Mouse (Mus musculus) lung, postnatal 0 days (tissue): Measurements from ENCODE around the gene Stx6.

Experiments
- CTCF ChIP-seq: IDR thresholded peaks from 2 replicates; pipeline ENCODE4 v1.5.1; 2016; ENCODE audit warnings: antibody characterized with exemption, mild to moderate bottlenecking
- EP300 ChIP-seq: IDR thresholded peaks from 2 replicates; pipeline ENCODE4 v1.6.1; 2016; ENCODE audit warnings: antibody characterized with exemption, mild to moderate bottlenecking, control low read depth

DNA sequence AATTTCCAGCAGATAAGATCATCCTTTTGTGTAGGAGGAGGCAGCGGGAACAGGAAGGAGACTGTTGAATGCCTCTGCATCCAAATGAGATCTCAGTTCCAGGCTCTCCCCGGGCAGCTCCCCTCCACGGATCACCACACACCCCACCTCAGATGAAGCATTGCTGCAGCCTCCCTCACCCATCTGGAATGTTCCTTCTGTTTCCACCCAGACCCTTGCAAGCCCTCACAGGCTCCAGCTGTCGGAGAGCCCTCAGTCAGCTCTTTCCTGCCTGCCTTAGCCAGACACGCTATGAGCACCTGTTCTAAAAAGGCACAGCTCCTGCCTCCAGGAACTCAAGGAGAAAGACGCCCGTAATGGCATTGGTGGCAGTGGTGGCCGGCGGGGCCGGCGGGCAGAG, 78.9 kb downstream of the Stx6 start:
- TF ChIP-seq CTCF (no peak), EP300 (no peak)
